Mouse (Mus musculus) liver, embryonic 13.5 days (tissue): Measurements from ENCODE around the gene Mtfmt. TPM values are rescaled to one million over a fixed set of nuclear protein-coding genes. Genes with fewer than 3 reads are reported as not detected.

Source experiments
- ATAC-seq: fragments of 200-750 bp; cut with Nextera tagmentation; 2 replicates; pipeline ENCODE4 v1.8.0; 2017; ENCODE audit warnings: low read depth, mild to moderate bottlenecking, moderate number of reproducible peaks, moderate library complexity
- DNase-seq: peaks from one replicate; pipeline ENCODE4 v3.0.0; 2022
- H3K27ac ChIP-seq: fragments of 300-500 bp; sonication (generic); 2 replicates; pipeline ENCODE4 v1.5.1; 2015; ENCODE audit warnings: moderate library complexity, mild to moderate bottlenecking, inconsistent platforms
- H3K27me3 ChIP-seq: fragments of 300-500 bp; sonication (generic); 2 replicates; pipeline ENCODE4 v1.6.1; 2015; ENCODE audit warnings: mild to moderate bottlenecking, inconsistent platforms
- H3K36me3 ChIP-seq: fragments of 300-500 bp; sonication (generic); 2 replicates; pipeline ENCODE4 v1.6.1; 2015; ENCODE audit warnings: mild to moderate bottlenecking, inconsistent platforms
- H3K4me1 ChIP-seq: fragments of 300-500 bp; sonication (generic); replicated peaks from 2 replicates; pipeline ENCODE4 v1.6.1; 2015; ENCODE audit warnings: inconsistent platforms
- H3K4me2 ChIP-seq: fragments of 300-500 bp; sonication (generic); 2 replicates; pipeline ENCODE4 v1.6.1; 2015; ENCODE audit warnings: inconsistent platforms, mild to moderate bottlenecking, moderate library complexity
- H3K4me3 ChIP-seq: fragments of 300-500 bp; sonication (generic); replicated peaks from 2 replicates; pipeline ENCODE4 v1.5.1; 2015; ENCODE audit warnings: mild to moderate bottlenecking, inconsistent platforms
- H3K9ac ChIP-seq: fragments of 300-500 bp; sonication (generic); 2 replicates; pipeline ENCODE4 v1.6.1; 2015; ENCODE audit warnings: mild to moderate bottlenecking, inconsistent platforms
- H3K9me3 ChIP-seq: fragments of 300-500 bp; sonication (generic); replicated peaks from 2 replicates; pipeline ENCODE4 v1.6.1; 2016; ENCODE audit warnings: inconsistent platforms
- WGBS: fragments of 180-500 bp; shearing (Covaris S2); methylation state at CpG from one replicate; pipeline ENCODE4 v1.1.7; 2015; ENCODE audit not compliant: insufficient replicate concordance; 5-methylcytosine and 5-hydroxymethylcytosine counted together
- polyA plus RNA-seq: library from polyadenylated mRNA; unstranded; fragments of >200 nt; fragmentation: Nextera tagmentation; extraction: Ambion mirVana; gene quantifications from 2 replicates; pipeline ENCODE4 v1.2.1, GENCODE M21; 2015

The Mtfmt gene
- polyA plus RNA-seq, 1 experiment from 2014 or later: 8.4 TPM

DNA sequence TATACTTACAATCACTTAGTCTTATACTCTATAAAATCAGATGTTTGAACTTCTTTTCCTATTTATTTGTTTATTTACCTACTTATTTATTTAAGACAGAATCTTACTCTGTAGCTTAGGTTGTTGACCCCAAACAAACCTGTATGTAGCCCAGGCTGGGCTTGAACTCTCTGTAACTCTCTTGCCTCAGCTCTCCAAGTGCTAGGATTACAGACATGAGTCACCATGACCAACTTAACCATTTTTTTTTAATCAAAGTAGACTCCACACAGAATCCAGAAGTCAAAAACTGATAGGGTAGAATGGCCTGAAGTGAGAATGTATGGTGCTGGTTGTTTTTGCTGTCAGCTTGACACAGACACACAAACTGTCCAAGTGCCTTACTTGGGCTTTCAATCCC lies 5.2 kb upstream of the Mtfmt start:
- Histone ChIP-seq H3K9me3 (no peaks in the 10 kb centered on the region), H3K4me1 (peaks cover 6% of the 10 kb centered on the region), H3K9ac (no peak overlapping the region), H3K4me3 (no peak overlapping the region), H3K27me3 (peaks cover 4% of the 10 kb centered on the region), H3K4me2 (no peak overlapping the region), H3K27ac (no peak overlapping the region), H3K36me3 (no peaks in the 10 kb centered on the region)
- DNase-seq (no peak), ATAC-seq (no peak)

DNA sequence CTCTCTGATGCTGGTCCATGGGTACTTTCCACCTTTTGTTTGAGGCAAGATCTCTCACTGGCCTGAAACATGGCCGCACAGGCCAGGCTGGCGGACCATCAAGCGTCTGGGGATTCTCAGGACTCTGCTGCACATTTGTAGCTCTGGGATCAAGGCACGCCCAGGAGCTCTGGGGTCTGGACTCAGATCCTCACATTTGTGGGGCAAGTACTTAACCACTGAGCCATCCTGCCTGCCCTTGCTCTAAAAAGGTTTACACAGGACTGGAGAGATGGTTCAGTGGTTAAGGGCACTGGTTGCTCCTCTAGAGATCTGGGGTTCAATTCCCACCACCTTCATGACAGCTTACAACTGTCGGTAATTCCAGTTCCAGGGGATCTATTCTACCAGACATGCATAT lies 4.7 kb upstream of the Mtfmt start:
- no peak for ATAC-seq
- no peaks in the 10 kb centered on the region for H3K36me3 ChIP-seq
- no peak overlapping the region for H3K9ac ChIP-seq
- DNase-seq: no peak
- H3K27ac ChIP-seq: no peak overlapping the region
- peaks cover 4% of the 10 kb centered on the region for H3K27me3 ChIP-seq
- H3K4me1 ChIP-seq: peaks cover 6% of the 10 kb centered on the region
- no peaks in the 10 kb centered on the region for H3K9me3 ChIP-seq
- WGBS: 73% methylated on average over 5 of the region's 5 CpGs
- no peak overlapping the region for H3K4me2 ChIP-seq
- H3K4me3 ChIP-seq: no peak overlapping the region

DNA sequence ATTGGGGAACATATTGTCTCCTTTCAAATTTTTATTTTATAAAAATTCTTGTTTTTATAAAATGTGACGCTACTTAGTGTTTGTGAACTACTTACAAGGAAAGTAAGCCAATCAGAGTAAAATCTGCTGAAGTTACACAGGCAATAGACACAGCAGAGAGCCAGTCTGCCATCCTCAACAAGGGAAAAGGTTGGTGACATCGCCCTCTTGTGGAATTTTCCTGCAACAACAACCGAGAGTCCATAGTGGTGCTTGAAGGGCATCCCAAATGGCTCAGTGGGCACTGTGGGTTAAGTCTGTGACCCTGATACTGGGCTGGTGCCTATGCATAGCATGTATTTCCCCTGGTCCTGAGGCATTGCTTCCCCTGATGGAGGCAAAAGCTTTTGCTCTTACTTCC lies 3.3 kb upstream of the Mtfmt start:
- no peak overlapping the region for H3K27ac ChIP-seq
- ATAC-seq (no peak), DNase-seq (peak; percentile 57)
- H3K27me3 ChIP-seq: peaks cover 4% of the 10 kb centered on the region
- no peak overlapping the region for H3K9ac ChIP-seq
- no peaks in the 10 kb centered on the region for H3K9me3 ChIP-seq
- H3K4me1 ChIP-seq: peaks cover 16% of the 10 kb centered on the region
- no peak overlapping the region for H3K4me3 ChIP-seq
- no peak overlapping the region for H3K4me2 ChIP-seq
- H3K36me3 ChIP-seq: no peaks in the 10 kb centered on the region
- 3% methylated on average over 3 of the region's 3 CpGs for WGBS

DNA sequence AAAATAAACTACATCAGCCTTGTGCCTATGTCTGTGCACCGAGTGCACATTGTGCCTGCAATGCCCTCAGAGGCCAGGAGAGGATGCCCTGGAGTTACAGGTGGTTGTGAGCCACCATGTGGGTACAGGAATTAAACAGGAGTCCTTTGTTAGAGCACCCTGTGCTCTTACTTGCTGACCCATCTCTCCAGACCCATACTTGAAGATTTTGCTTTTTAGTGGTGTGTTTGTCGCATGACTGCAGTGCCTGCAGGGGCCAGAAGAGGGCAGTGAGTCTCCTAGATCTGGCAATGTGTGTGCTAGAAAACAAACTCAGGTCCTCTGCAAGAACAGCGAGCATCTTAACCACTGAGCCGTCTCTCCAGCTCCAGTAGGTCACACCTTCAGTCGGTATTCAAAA lies 1.4 kb upstream of the Mtfmt start:
- DNase-seq (peak; percentile 58), ATAC-seq (no peak)
- WGBS: 49% methylated on average over 5 of the region's 5 CpGs
- Histone ChIP-seq H3K27me3 (peaks cover 4% of the 10 kb centered on the region), H3K9me3 (no peaks in the 10 kb centered on the region), H3K4me1 (peaks cover 16% of the 10 kb centered on the region), H3K4me3 (no peak overlapping the region), H3K4me2 (no peak overlapping the region), H3K27ac (no peak overlapping the region), H3K36me3 (peaks cover 8% of the 10 kb centered on the region), H3K9ac (no peak overlapping the region)

DNA sequence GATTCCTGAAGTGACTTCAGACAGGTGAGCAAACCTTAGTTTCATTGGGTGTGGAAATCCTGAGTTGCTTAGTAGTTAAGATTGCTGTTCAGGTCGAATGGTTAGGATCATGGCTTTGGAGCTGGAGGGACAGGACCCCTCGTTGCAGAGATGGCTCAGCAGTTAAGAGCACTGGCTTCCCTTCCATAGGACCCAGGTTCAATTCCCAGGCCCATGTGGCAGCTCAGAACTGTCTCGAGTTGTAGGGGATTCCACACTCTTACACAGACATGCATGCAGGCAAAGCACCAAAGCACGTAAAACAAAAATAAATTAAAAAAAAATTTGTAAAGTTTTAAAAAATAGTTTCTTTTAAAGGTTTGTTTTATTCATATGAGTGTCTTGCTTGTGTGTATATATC lies 371 bp upstream of the Mtfmt start:
- ATAC-seq: 0 out of 2 replicates have a peak, but pooled peaks have one; percentile 7
- Histone ChIP-seq H3K9ac (no peak overlapping the region), H3K36me3 (peaks cover 9% of the 10 kb centered on the region), H3K9me3 (no peaks in the 10 kb centered on the region), H3K4me3 (no peak overlapping the region), H3K27ac (no peak overlapping the region), H3K27me3 (peaks cover 4% of the 10 kb centered on the region), H3K4me2 (no peak overlapping the region), H3K4me1 (peaks cover 16% of the 10 kb centered on the region)
- WGBS: 66% methylated on average over 4 of the region's 4 CpGs
- no peak for DNase-seq

DNA sequence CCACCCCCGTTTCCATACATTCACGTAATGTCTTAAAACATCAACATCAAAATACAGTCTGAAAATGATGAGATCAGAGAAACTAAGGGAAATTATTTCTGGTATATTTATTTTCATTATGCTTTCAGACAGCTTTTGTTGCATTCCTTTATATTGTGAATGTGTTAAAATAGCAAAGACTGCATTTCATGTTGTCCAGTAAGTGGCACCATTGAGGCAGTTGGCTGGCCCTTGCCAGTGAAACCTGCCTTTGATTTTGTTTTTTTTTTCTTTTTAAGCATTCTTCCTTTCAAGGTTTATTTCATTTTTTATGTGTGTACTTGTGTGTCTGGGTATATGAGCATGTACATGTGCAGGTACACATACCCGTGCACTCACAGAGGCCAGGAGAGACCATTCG lies 9.1 kb downstream of the Mtfmt start:
- DNase-seq (no peak), ATAC-seq (no peak)
- WGBS: 88% methylated on average over 4 of the region's 4 CpGs
- Histone ChIP-seq H3K9ac (no peak overlapping the region), H3K4me2 (no peak overlapping the region), H3K27ac (no peak overlapping the region), H3K9me3 (no peaks in the 10 kb centered on the region), H3K27me3 (no peaks in the 10 kb centered on the region), H3K36me3 (peaks cover 70% of the 10 kb centered on the region), H3K4me3 (no peak overlapping the region), H3K4me1 (no peaks in the 10 kb centered on the region)

DNA sequence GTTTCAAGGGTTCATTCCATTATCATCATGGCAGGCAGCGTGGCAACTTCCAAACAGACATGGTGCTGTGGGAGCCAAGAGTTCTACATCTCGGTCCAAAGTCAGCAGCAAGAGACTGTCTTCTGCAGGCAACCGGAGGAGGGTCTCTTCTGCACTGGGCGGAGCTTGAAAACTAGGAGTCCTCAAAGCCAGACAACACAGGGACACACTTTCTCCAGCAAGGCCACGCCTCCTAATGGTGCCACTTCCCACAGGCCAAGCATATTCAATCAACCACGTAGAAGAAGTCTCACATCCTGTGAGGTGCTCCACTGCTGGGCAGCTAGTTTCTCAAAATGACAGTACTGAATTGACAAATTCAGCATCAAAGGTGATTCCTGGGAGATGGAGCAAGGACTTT lies 12.4 kb downstream of the Mtfmt start:
- ATAC-seq (no peak), DNase-seq (no peak)
- WGBS: 79% methylated on average over 6 of the region's 6 CpGs
- Histone ChIP-seq H3K4me1 (no peaks in the 10 kb centered on the region), H3K9me3 (no peaks in the 10 kb centered on the region), H3K27ac (no peak overlapping the region), H3K4me2 (no peak overlapping the region), H3K4me3 (no peak overlapping the region), H3K9ac (no peak overlapping the region), H3K36me3 (peaks cover 69% of the 10 kb centered on the region), H3K27me3 (no peaks in the 10 kb centered on the region)

DNA sequence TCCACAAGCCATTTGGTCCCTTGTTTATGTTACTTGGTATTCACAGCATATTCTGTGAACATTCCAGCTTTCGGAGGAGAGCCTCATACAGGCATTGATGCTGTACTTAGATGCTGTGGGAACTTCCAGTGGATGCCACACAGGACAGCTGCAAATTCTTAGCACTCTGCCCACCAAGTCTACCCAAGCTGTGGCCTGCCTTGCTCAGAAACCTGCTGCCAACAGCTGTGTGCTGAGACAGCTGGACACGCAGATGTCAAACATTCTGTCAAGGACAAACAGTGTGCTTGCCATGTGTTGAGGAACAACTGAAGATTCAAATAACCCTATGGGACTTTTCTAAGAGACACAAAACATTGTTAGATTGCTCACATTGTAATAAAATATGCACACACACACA lies 23.4 kb downstream of the Mtfmt start:
- H3K27me3 ChIP-seq: no peaks in the 10 kb centered on the region
- H3K4me2 ChIP-seq: no peak overlapping the region
- H3K4me1 ChIP-seq: peaks cover 29% of the 10 kb centered on the region
- no peak for ATAC-seq
- H3K9ac ChIP-seq: no peak overlapping the region
- 78% methylated on average over 2 of the region's 2 CpGs for WGBS
- no peaks in the 10 kb centered on the region for H3K36me3 ChIP-seq
- no peak for DNase-seq
- H3K4me3 ChIP-seq: no peak overlapping the region
- no peak overlapping the region for H3K27ac ChIP-seq
- H3K9me3 ChIP-seq: no peaks in the 10 kb centered on the region

DNA sequence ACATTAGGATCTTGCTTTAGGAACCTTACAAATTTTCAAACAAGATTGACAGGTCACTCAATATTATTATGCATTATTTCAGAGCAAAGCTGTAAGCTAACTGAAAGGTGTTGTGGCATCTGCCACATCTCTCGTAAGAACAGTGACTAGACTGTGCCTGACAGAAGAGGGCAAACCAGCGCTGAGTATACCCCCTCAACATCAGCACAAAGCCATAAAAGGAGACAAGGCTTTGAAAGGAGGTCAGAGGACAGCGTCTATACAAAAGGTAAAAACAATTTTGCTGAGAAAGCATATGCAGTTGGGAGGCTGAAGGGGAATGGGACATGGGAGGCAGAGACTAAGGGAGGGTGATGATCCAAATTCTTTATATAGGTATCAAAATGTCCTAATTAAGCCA lies 24.6 kb downstream of the Mtfmt start:
- H3K4me2 ChIP-seq: peak overlapping the region; percentile 85; the same call in 1 of the 2 replicates
- H3K4me1 ChIP-seq: peaks cover 39% of the 10 kb centered on the region
- no peaks in the 10 kb centered on the region for H3K27me3 ChIP-seq
- ATAC-seq (no peak), DNase-seq (no peak)
- H3K9ac ChIP-seq: no peak overlapping the region
- no peaks in the 10 kb centered on the region for H3K9me3 ChIP-seq
- H3K4me3 ChIP-seq: no peak overlapping the region
- WGBS: 69% methylated on average over 3 of the region's 3 CpGs
- H3K36me3 ChIP-seq: 0 out of 2 replicates have a peak, but pooled peaks cover under 1% of the 10 kb centered on the region
- H3K27ac ChIP-seq: no peak overlapping the region

DNA sequence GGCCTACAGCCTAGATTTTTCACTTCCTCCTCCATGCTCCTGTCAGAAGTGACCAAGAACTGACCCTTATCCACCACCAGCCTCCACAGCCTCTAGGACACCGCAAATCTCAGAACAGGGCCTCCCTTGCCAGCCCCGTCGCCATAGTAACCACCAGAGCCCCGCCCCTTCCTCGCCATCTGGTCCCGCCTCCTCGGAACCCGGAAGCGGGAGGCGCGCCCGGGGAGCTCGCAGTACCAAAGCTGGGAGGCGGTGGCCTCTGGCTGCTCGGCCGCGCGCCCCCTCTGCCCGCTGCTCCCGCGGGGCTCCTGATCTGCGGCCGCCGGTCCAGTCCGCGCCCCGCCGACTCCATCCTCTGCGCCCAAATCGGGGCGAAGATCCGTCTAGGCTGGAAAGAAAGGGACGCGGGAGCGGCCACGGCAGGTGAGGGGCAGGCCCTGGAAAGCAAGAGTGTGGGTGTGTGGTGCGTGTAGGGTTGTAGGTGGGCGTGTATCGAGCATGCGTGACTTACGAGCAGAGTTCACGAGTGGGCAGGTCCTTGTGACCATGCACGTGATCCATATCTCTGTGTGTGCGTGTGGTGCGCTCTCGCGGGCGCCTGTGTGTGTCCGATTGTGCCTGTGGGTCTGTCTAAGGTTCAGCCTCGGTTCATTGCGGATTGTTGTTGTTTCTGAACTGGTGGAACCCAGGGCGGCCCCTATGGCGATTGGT lies 25.3 kb downstream of the Mtfmt start, which contains the start of gene Spg21:
Spg21 (plus strand) TSS at position 216 of the 711 bp plus-strand sequence.
- Histone ChIP-seq H3K4me2 (peak within 1 kb of the TSS; percentile 85), H3K27ac (peak within 1 kb of the TSS; percentile 58), H3K4me1 (peaks cover 39% of the 10 kb centered on the region), H3K27me3 (no peaks in the 10 kb centered on the region), H3K9me3 (no peaks in the 10 kb centered on the region), H3K9ac (peak within 1 kb of the TSS; percentile 76), H3K4me3 (peak within 1 kb of the TSS; percentile 70), H3K36me3 (peaks cover 7% of the 10 kb centered on the region)
- ATAC-seq (peak; percentile 87), DNase-seq (peak; percentile 90)
- under 1% methylated on average over 53 of the region's 53 CpGs for WGBS

DNA sequence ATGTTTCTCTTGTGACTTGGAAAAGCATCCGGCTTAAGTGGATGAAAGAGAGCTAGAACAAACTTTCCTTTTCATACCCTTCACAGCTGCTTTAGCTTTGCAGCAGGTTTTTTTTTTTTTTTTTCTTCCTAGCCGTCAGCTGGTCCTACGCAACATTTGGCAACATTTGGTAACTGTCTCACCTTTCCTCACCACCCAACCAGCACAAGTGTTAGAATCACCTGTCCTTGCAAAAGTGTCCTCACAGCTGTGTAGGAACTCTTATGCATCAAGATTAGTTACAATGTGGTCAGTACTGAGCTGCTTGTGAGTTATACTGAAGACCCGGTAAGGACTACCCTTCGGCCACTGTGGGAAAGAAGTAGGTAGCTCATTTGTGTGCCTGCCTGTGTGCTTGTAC lies 27.0 kb downstream of the Mtfmt start:
- Histone ChIP-seq H3K27ac (no peak overlapping the region), H3K4me2 (no peak overlapping the region), H3K27me3 (no peaks in the 10 kb centered on the region), H3K4me1 (peaks cover 39% of the 10 kb centered on the region), H3K9me3 (no peaks in the 10 kb centered on the region), H3K9ac (no peak overlapping the region), H3K36me3 (peaks cover 13% of the 10 kb centered on the region), H3K4me3 (no peak overlapping the region)
- WGBS: 82% methylated on average over 5 of the region's 5 CpGs
- DNase-seq (no peak), ATAC-seq (no peak)

DNA sequence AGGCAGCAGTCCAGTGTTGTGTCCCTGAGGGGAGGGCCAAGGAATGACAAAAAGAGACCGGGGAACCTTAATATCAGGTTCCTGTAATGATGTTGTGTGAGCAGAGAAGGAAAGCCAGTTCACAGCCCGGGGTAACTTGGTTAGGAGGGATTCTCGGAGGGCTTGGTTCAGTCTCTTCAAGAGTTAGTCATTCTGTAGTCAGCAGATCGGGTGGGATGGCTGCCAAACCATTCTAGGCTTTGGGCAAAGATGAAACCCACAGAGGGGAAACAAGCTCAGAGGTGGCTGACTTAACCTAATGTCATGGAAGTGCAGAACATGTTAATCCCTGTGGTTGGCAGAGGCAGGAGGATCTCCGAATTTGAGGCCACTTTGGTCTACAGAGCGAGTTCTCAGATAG lies 28.6 kb downstream of the Mtfmt start:
- 72% methylated on average over 6 of the region's 6 CpGs for whole genome bisulfite sequencing
- Histone ChIP-seq H3K4me2 (no peak overlapping the region), H3K27me3 (no peaks in the 10 kb centered on the region), H3K27ac (no peak overlapping the region), H3K4me3 (no peak overlapping the region), H3K36me3 (peaks cover 13% of the 10 kb centered on the region), H3K4me1 (peaks cover 39% of the 10 kb centered on the region), H3K9ac (no peak overlapping the region), H3K9me3 (no peaks in the 10 kb centered on the region)
- no peak for DNase-seq
- ATAC-seq: no peak
